Mouse (Mus musculus) ovary, postnatal 36 days (tissue): ENCODE data around the gene Pld6.

Experiments
- DNase-seq: peaks from one replicate; pipeline ENCODE4 v3.0.0; 2022; ENCODE audit warnings: low spot score, mixed read lengths

Pld6 gene

DNA sequence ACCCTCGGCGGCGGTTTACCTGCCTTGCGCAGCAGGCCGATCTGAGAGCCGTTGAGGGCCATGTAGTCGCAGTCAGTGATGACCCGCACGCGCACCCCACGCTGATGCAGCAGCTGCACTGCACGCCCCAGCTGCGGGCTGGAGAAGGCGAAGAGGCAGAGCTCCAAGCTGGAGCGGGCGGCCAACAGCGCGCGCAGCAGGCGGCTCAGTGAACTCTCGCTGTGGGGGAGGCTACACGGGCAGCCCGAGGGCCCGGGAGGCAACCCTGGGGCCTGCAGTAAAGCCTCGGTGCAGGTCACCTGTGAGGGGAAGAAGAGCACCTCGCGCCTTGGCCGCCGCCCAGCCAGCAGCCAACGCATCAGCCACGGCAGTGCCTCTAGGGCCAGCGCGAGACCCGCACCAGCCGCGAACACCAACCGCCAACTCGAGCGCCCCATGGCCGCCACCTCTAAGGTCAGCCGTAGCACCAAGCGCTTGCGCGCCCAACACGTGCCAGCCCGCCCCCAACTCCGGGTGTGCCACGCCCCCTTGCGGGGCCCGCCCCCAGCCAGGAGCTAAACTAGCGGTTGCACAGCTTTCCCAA lies at the start of gene Pld6:
Pld6 (minus strand) TSS at position 447 of the 583 bp plus-strand sequence.
- peak; percentile 67 for DNase-seq

DNA sequence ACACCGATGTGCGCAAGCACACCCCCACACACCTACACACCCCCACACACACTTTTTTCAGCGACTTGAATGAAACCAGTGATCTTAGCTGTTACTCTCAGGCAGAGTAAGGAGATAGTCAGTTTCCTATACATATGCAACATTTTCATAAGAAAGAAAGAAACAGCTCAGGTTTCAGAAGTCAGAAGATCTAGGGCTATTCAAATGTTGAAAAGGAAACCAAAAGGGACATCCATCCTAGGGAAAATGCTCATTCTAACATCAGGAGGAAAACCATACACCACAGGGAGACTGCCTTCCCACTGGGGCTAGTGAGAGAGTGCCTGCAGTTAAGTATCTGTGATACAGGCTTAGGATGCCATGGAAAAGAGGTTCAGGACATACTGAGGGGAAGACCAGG lies 34.2 kb upstream of the Pld6 start:
- DNase-seq: no peak

DNA sequence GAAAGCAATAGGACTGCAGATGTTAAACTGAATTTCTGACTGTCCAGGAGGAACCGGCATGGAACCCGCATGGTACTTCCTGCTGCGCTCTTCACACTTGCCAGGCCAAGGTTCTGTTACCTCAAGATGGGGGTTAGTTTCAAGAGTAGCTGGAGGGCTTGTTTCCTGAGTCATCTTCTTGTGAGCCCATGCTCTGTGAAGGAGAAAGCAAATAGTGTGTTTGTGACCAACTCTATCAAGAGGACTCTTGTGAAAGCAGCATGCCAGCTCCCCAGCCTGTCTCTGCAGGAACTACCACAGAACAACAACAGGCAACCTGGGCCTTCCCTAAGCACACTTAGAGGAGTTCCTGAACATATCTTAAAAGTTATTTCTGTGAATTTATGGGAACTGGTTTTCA lies 30.5 kb upstream of the Pld6 start:
- no peak for DNase-seq

DNA sequence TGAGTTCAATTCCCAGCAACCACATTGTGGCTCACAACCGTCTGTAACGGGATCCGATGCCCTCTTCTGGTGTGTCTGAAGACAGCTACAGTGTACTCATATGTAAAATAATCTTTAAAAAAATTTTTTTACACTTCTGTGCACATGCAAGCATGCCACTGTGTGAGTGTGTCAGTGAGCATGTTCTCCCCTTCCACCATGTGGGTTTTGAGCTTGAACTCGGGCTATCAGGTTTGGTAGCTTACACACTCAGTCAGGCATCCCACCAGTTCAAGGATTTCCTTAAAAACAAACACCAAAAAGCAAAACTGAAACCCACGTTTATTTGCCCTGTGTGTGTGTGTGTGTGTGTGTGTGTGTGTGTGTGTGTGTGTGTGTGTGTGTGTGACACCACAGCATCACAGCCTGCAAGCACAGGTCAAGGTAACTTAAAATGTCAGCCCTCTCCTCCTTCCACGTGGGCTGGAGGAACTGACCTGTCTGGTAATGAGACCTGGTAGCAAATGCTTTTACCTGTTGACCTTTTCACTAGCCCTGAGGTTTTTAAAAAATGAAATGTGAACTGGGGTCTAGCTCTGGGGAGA lies 28.1 kb upstream of the Pld6 start:
- no peak for DNase-seq

GRCm38 (mm10) chr11:59814936-59815335 lies 27.5 kb upstream of the Pld6 start:
- no peak for DNase-seq

DNA sequence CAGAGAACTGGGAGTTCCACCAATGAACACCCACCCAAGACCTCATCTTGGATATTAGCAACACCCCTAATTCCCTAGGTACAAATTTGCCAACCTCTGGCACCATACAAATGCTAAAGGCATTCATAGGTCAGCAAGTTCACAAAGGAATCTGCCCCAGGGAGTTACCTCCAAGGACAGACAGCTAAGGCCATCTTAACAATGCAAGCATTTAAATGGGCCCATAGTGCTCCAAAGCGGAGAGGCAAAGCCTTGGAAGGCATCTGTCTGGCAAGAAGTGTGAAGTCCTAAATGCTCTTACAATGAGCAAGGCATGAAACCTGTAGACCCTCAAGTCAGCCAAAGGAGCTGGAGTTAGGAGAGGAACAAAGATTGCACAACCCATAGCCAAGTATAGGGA lies 26.9 kb upstream of the Pld6 start:
- DNase-seq: no peak

- no peak for DNase-seq
These were observed 25.8 kb upstream of the Pld6 start for GRCm38 (mm10) chr11:59813276-59813675.

DNA sequence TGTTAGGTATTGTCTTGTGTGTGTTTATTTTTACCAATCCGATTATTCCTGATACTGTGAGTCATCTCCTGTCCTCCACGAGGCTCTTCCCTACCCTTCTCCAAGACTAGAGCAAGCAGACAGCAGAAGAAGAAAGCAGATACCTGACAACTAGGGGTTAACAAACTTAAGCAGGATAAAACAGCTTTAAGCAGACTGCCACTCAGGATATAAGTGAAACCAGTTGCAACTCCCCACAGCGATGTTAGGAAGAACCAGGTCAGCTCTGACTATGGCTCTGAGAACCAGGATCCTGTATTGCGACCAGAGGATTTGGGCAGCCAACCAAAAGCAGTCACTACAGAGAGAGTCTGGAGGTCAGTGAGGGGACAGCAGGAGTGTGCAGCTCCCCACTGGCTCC lies 23.8 kb upstream of the Pld6 start:
- DNase-seq: no peak

DNA sequence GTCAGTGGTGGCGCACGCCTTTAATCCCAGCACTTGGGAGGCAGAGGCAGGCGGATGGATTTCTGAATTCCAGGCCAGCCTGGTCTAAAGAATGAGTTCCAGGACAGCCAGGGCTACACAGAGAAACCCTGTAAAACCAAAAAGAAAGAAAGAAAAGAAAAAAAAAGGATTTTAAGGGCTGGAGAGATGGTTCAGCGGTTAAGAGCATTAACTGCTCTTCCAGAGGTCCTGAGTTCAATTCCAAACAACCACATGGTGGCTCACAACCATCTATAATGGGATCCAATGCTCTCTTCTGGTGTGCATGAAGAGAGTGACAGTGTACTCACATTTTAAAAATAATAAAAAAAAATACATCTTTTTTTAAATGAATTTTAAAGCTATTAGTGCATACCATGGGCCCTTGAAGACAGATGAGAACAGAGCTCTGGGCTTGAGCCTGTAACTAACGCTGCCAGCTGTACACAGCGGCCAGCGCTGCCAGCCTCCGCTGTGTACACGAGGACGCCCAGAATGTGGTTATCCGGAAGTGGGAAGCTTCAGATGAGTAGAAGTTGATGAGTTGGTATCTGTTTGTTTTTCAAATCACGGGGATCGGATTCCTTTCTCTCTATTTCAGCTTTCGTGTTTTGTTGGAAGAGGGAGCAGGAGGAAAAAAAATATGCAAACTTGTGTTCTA lies 23.2 kb upstream of the Pld6 start:
- no peak for DNase-seq

DNA sequence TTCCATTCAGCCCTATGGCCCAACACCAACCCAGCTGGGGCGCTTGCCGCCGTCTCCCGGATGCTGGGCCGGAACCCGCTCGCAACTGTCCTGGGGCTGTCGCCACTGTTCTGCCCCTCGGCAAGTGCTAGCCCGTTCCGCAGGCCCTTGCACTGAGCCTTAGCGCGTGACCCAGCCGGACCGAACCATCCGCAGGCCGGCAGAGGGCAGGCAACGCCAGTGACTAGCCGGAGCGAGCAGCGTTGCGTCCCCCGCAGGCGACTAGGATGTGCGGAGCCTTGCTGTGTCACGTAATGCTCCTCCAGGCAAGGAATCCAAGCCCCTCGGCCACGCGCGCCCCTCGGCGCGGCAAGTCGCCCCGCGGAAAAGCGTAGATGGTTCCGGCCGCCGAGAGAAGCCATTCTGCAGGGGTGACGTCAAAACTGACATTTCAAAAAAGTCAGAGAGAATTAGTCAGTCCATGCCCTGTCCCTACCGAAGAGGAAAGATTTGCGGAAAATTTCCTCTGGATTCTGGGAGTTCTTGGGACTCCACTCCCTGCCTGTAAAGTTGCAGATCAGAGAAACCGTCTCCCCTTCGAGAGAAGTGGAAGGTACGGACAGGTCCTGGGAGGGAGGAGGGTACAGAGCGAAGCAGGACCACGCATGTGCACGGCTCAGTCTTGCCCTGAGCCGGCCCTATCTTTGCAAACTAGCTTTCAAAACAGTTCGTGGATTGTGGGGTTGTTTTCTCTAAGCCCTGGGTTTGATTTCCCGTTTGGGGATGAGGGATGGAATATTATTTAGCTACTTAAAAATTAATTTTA lies 22.4 kb upstream of the Pld6 start, which contains the start of gene Flcn:
Flcn (minus strand) TSS at position 347 of the 805 bp plus-strand sequence.
- peak; percentile 84 for DNase-seq

DNA sequence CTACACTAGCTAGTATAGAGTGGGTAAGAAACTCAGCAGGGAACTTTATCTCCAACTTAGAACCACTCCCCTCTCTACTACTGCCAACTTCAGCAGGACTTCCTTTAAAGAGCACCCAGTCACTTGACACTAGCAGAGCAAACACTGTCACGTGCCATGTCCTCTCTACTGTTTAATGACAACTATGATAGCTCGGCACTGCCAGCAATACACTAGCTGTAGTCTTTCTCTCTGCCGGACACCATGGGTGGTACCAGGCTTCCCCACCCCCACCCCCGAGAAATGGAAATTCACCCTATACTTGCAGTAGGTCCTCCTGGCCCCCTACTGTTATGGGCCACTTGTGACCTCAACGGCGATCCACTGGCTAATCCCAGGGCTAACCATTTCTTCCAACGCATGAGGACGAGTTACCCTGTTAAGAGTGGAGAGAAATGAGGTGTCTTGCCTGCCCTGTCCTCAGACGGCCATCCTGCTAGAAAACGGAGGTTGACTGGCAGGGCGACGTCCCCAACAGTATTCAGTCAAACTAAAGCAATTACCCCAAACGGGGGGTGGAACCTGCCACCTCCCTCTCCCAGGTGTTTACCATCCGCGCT lies 21.7 kb upstream of the Pld6 start:
- no peak for DNase-seq

DNA sequence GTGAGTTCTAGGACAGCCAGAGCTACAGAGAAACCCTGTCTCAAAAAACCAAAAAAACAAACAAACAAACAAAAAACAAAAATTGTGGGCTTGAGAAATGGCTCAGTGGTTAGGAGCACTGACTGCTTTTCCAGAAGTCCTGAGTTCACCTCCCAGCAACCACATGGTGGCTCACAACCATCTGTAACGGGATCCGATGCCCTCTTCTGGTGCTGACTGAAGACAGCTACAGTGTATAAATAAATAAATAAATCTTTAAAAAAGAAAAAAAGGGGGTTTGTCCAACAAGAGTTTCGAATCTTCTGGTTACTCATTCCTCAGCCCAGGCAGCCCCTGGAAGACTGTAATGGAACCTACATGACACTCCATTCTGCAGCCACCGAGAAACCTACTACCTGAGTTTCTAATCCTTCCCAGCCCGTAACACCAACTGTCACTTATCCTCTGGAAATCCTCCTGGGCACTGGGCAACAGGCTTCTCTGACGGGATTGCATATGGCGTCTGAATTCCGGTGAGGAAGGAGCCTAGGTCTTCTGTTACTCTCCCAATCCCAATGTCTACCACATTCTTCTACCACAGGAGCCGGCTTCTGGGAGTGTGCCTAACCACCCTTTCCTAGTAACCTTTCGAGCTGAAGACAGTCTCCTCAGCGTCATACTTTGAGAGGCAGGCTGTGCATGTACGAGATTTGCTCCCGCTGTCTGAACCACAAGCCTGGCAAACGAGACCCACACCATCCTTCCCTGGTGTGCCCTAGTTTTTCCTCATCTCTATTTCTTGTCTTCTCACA lies 20.9 kb upstream of the Pld6 start:
- DNase-seq: no peak

- DNase-seq: no peak
These were observed 18.2 kb upstream of the Pld6 start for GRCm38 (mm10) chr11:59805656-59806055.

DNA sequence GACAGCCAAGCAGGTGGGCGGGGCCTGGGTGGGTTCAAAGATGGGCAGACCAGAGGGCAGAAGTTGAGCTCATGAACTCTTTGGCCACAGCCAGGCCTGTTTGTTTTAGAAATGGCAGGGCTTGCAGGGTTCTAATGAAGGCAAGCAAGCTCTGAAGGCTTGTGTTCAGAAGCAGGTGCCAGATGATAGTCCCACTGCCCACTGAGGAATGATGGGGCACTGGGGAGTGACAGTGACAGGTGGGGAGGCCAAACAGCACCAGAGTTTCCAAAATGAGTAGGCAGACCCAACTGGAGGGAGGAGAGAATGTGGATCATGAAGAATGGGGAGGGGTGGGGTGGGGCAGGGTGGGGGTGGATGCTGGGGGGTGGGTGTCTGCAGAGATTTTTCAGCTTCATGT lies 17.8 kb upstream of the Pld6 start:
- no peak for DNase-seq

- DNase-seq: no peak
These were observed 17.1 kb upstream of the Pld6 start for GRCm38 (mm10) chr11:59804409-59805110.

- DNase-seq: no peak
These were observed 16.1 kb upstream of the Pld6 start for GRCm38 (mm10) chr11:59803516-59803915.

GRCm38 (mm10) chr11:59801881-59802280 lies 14.4 kb upstream of the Pld6 start:
- no peak for DNase-seq

GRCm38 (mm10) chr11:59800412-59800811 lies 13.0 kb upstream of the Pld6 start:
- no peak for DNase-seq

- DNase-seq: no peak
These were observed 5.9 kb upstream of the Pld6 start for GRCm38 (mm10) chr11:59793390-59793789.

DNA sequence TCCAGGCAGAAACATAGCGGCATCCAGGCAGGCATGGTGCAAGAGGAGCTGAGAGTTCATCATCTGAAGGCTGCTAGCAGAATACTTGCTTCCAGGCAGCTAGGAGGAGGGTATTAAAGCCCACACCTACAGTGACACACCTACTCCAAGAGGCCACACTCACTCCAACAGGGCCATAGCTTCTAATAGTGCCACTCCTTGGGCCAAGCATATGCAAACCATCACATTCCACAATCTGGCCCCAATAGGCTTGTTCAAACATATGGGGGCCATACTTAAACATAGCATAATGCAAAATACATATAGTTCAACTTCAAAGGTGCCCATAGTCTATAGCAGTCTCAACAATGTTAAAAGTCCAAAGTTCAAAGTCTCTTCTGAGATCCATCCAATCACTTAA lies 1.9 kb upstream of the Pld6 start:
- no peak for DNase-seq
